Mouse (Mus musculus) brain, embryonic 18.5 days (tissue): ENCODE data around the gene Capn12.

Experiments
- DNase-seq: peaks from one replicate; pipeline ENCODE4 v3.0.0-alpha.2; 2012; ENCODE audit warnings: low read depth, low spot score

The Capn12 gene

GRCm38 (mm10) chr7:28919815-28920214, 38.6 kb downstream of the Capn12 start:
- DNase-seq, result peak; percentile 32

- DNase-seq, result no peak
Measured at GRCm38 (mm10) chr7:28921178-28921577, 40.0 kb downstream of the Capn12 start.

GRCm38 (mm10) chr7:28921722-28922465, 40.7 kb downstream of the Capn12 start:
- DNase-seq, result no peak

GRCm38 (mm10) chr7:28922606-28923005, 41.4 kb downstream of the Capn12 start:
- DNase-seq, result no peak

GRCm38 (mm10) chr7:28923865-28924291, 42.7 kb downstream of the Capn12 start:
- DNase-seq, result no peak

- no peak for DNase-seq
Measured at GRCm38 (mm10) chr7:28924802-28925201, 43.6 kb downstream of the Capn12 start.

- no peak for DNase-seq
Measured at GRCm38 (mm10) chr7:28925317-28925716, 44.1 kb downstream of the Capn12 start.

- DNase-seq, result no peak
Measured at GRCm38 (mm10) chr7:28926172-28926571, 45.0 kb downstream of the Capn12 start.

- no peak for DNase-seq
Measured at GRCm38 (mm10) chr7:28929381-28929780, 48.2 kb downstream of the Capn12 start.

GRCm38 (mm10) chr7:28930320-28931031, 49.3 kb downstream of the Capn12 start:
- no peak for DNase-seq

- DNase-seq, result no peak
Measured at GRCm38 (mm10) chr7:28931032-28931694, 49.9 kb downstream of the Capn12 start.

- DNase-seq, result no peak
Measured at GRCm38 (mm10) chr7:28931695-28932039, 50.4 kb downstream of the Capn12 start.

- DNase-seq, result no peak
Measured at GRCm38 (mm10) chr7:28932421-28933041, 51.3 kb downstream of the Capn12 start.

- DNase-seq, result no peak
Measured at GRCm38 (mm10) chr7:28933825-28934224, 52.6 kb downstream of the Capn12 start.

GRCm38 (mm10) chr7:28936787-28937186, 55.6 kb downstream of the Capn12 start:
- no peak for DNase-seq

- no peak for DNase-seq
Measured at GRCm38 (mm10) chr7:28938654-28939053, 57.4 kb downstream of the Capn12 start.

GRCm38 (mm10) chr7:28939418-28940183, 58.4 kb downstream of the Capn12 start:
- DNase-seq, result no peak

- no peak for DNase-seq
Measured at GRCm38 (mm10) chr7:28941129-28941528, 59.9 kb downstream of the Capn12 start.

- no peak for DNase-seq
Measured at GRCm38 (mm10) chr7:28941542-28941941, 60.3 kb downstream of the Capn12 start.
